Mouse (Mus musculus): ENCODE measurements around the gene Mvp.

DNA sequence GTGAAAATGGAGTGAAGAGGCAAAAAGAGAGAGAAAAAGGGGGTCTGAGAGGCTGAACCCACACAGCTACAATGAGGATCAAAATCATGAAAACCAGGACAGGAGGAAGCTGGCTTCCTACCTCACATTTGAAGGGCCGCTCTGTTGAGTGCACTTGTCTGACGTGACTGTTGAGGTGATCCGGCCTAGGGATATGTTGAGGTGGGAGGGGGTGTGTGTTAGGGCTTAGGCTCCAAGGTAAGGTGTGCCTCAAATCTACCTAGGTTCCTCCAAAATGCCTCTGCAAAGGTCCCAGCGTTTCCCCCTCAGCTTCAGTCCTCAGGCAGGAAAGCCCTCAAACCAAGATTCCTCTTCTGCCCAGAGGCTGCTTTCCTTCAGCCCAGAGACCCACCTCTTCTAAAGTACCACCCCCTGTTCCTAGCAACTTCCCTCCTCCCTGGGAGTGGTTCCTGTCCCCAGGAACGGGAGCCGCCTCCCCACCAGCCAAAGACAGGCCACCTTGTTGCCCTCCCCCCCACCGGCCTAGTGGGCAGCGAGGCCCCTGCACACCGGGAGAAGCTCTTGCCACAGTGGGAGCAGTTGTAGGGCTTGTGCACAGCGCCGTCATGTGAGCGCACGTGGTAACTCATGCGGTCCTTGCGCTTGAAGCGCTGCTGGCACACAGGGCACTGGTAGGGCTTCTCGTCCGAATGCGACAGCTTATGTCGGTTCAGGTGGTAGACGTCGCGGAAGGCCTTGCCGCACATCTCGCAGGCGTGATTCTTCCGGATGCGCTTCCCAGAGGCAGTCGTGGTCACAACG is 10.5 kb upstream of the Mvp start:
- TF ChIP-seq SMC3 (IDR thresholded peaks at IDR 0.05; ENCODE audit: low read depth, low read length) (peak; percentile 19), MYC (IDR thresholded peaks at IDR 0.05; ENCODE audit: low read depth, low read length) (peak; percentile 88)
